Mouse (Mus musculus) E14TG2a.4 (cell line): Measurements from ENCODE around the gene Ppargc1a.

ENCODE experiments used
- CTCF ChIP-seq: conservative IDR thresholded peaks from 2 replicates; pipeline ENCODE4 v1.5.1; 2014; ENCODE audit warnings: low read length
- NANOG ChIP-seq: IDR thresholded peaks from 2 replicates; pipeline ENCODE4 v1.6.1; 2014; ENCODE audit warnings: borderline replicate concordance, low read length, mixed read lengths
- POU5F1 ChIP-seq: IDR thresholded peaks from 2 replicates; pipeline ENCODE4 v1.6.1; 2014; ENCODE audit warnings: low read length, borderline replicate concordance

- TF ChIP-seq CTCF (no peak), NANOG (no peak), POU5F1 (no peak)
Observed at GRCm38 (mm10) chr5:51616877-51617276, 49.4 kb upstream of the Ppargc1a start.
